Mouse (Mus musculus): ENCODE data around the gene Arl15.

Arl15 gene

GRCm38 (mm10) chr13:113870403-113870802, 76.1 kb downstream of the Arl15 start:
- no peak for DNase-seq (ENCODE audit: inconsistent ontology term)

GRCm38 (mm10) chr13:113871853-113872252, 77.5 kb downstream of the Arl15 start:
- DNase-seq (ENCODE audit: inconsistent ontology term): peak; percentile 33

GRCm38 (mm10) chr13:113875724-113876123, 81.4 kb downstream of the Arl15 start:
- DNase-seq (ENCODE audit: inconsistent ontology term): no peak

GRCm38 (mm10) chr13:113877420-113877819, 83.1 kb downstream of the Arl15 start:
- peak; percentile 76 for DNase-seq (ENCODE audit: inconsistent ontology term)

- DNase-seq (ENCODE audit: inconsistent ontology term): no peak
These were observed 84.3 kb downstream of the Arl15 start for GRCm38 (mm10) chr13:113878571-113878970.

- no peak for DNase-seq (ENCODE audit: inconsistent ontology term)
These were observed 85.5 kb downstream of the Arl15 start for GRCm38 (mm10) chr13:113879651-113880327.

GRCm38 (mm10) chr13:113880564-113881171, 86.4 kb downstream of the Arl15 start:
- DNase-seq (ENCODE audit: inconsistent ontology term): no peak

- DNase-seq (ENCODE audit: inconsistent ontology term): no peak
These were observed 88.7 kb downstream of the Arl15 start for GRCm38 (mm10) chr13:113882959-113883358.

GRCm38 (mm10) chr13:113887090-113887489, 92.8 kb downstream of the Arl15 start:
- DNase-seq (ENCODE audit: inconsistent ontology term): no peak

GRCm38 (mm10) chr13:113888126-113888525, 93.8 kb downstream of the Arl15 start:
- no peak for DNase-seq (ENCODE audit: inconsistent ontology term)

- no peak for DNase-seq (ENCODE audit: inconsistent ontology term)
These were observed 94.4 kb downstream of the Arl15 start for GRCm38 (mm10) chr13:113888704-113889103.

- no peak for DNase-seq (ENCODE audit: inconsistent ontology term)
These were observed 95.1 kb downstream of the Arl15 start for GRCm38 (mm10) chr13:113889140-113890055.

- DNase-seq (ENCODE audit: inconsistent ontology term): no peak
These were observed 102.4 kb downstream of the Arl15 start for GRCm38 (mm10) chr13:113896684-113897083.

- DNase-seq (ENCODE audit: inconsistent ontology term): peak; percentile 42
These were observed 103.2 kb downstream of the Arl15 start for GRCm38 (mm10) chr13:113897498-113897897.

GRCm38 (mm10) chr13:113897951-113898350, 103.6 kb downstream of the Arl15 start:
- DNase-seq (ENCODE audit: inconsistent ontology term): peak; percentile 34

GRCm38 (mm10) chr13:113901001-113901545, 106.8 kb downstream of the Arl15 start:
- DNase-seq (ENCODE audit: inconsistent ontology term): no peak

GRCm38 (mm10) chr13:113903255-113903654, 109.0 kb downstream of the Arl15 start:
- no peak for DNase-seq (ENCODE audit: inconsistent ontology term)

GRCm38 (mm10) chr13:113911986-113912519, 117.7 kb downstream of the Arl15 start:
- DNase-seq (ENCODE audit: inconsistent ontology term): no peak

- peak; percentile 86 for DNase-seq (ENCODE audit: inconsistent ontology term)
These were observed 120.3 kb downstream of the Arl15 start for GRCm38 (mm10) chr13:113914551-113914971.

GRCm38 (mm10) chr13:113915700-113916099, 121.4 kb downstream of the Arl15 start:
- no peak for DNase-seq (ENCODE audit: inconsistent ontology term)

GRCm38 (mm10) chr13:113916761-113917160, 122.5 kb downstream of the Arl15 start:
- DNase-seq (ENCODE audit: inconsistent ontology term): peak; percentile 61

- DNase-seq (ENCODE audit: inconsistent ontology term): no peak
These were observed 123.1 kb downstream of the Arl15 start for GRCm38 (mm10) chr13:113917376-113917775.

Data from Muller cell, postnatal 12 days (primary cell).